Mouse (Mus musculus) hindbrain, embryonic 14.5 days (tissue): ENCODE results near the gene Grm2. TPM values are rescaled to one million over a fixed set of nuclear protein-coding genes. Genes with fewer than 3 reads are reported as not detected.

Source experiments
- ATAC-seq: fragments of 200-750 bp; cut with Nextera tagmentation; 2 replicates; pipeline ENCODE4 v1.8.0; 2017; ENCODE audit warnings: moderate number of reproducible peaks, mild to moderate bottlenecking, moderate TSS enrichment, moderate library complexity; ENCODE audit not compliant: low FRiP score
- DNase-seq: peaks from one replicate; pipeline ENCODE4 v3.0.0-alpha.2; 2015; ENCODE audit warnings: low spot score
- H3K27ac ChIP-seq: fragments of 300-500 bp; sonication (generic); 2 replicates; pipeline ENCODE4 v1.5.1; 2014; ENCODE audit warnings: mild to moderate bottlenecking, moderate library complexity
- H3K27me3 ChIP-seq: fragments of 300-500 bp; sonication (generic); 2 replicates; pipeline ENCODE4 v1.6.1; 2014; ENCODE audit warnings: mild to moderate bottlenecking, low read length, mixed read lengths; ENCODE audit not compliant: control insufficient read depth, insufficient read depth
- H3K36me3 ChIP-seq: fragments of 300-500 bp; sonication (generic); replicated peaks from 2 replicates; pipeline ENCODE4 v1.6.1; 2014; ENCODE audit not compliant: control insufficient read depth, insufficient read depth
- H3K4me1 ChIP-seq: fragments of 300-500 bp; sonication (generic); replicated peaks from 2 replicates; pipeline ENCODE4 v1.6.1; 2014; ENCODE audit warnings: antibody characterized with exemption, low read length, mixed read lengths; ENCODE audit not compliant: control insufficient read depth, insufficient read depth
- H3K4me2 ChIP-seq: fragments of 300-500 bp; sonication (generic); replicated peaks from 2 replicates; pipeline ENCODE4 v1.6.1; 2014; ENCODE audit warnings: mild to moderate bottlenecking, moderate library complexity
- H3K4me3 ChIP-seq: fragments of 300-500 bp; sonication (generic); replicated peaks from 2 replicates; pipeline ENCODE4 v1.5.1; 2014; ENCODE audit warnings: mild to moderate bottlenecking, low read length
- H3K9ac ChIP-seq: fragments of 300-500 bp; sonication (generic); 2 replicates; pipeline ENCODE4 v1.6.1; 2014
- H3K9me3 ChIP-seq: fragments of 300-500 bp; sonication (generic); 2 replicates; pipeline ENCODE4 v1.6.1; 2016; ENCODE audit warnings: low read length; ENCODE audit not compliant: control insufficient read depth
- WGBS: fragments of 180-500 bp; shearing (Covaris S2); extraction: QIAGEN DNeasy Blood & Tissue Kit; methylation state at CpG from one replicate; pipeline ENCODE4 v1.1.7; 2014; 5-methylcytosine and 5-hydroxymethylcytosine counted together
- polyA plus RNA-seq: library from polyadenylated mRNA; unstranded; fragments of >200 nt; fragmentation: Nextera tagmentation; extraction: Ambion mirVana; gene quantifications from 2 replicates; pipeline ENCODE4 v1.2.1, GENCODE M21; 2014

The Grm2 gene
- polyA plus RNA-seq = 8.3 and 9.0 TPM in 2 replicates

DNA sequence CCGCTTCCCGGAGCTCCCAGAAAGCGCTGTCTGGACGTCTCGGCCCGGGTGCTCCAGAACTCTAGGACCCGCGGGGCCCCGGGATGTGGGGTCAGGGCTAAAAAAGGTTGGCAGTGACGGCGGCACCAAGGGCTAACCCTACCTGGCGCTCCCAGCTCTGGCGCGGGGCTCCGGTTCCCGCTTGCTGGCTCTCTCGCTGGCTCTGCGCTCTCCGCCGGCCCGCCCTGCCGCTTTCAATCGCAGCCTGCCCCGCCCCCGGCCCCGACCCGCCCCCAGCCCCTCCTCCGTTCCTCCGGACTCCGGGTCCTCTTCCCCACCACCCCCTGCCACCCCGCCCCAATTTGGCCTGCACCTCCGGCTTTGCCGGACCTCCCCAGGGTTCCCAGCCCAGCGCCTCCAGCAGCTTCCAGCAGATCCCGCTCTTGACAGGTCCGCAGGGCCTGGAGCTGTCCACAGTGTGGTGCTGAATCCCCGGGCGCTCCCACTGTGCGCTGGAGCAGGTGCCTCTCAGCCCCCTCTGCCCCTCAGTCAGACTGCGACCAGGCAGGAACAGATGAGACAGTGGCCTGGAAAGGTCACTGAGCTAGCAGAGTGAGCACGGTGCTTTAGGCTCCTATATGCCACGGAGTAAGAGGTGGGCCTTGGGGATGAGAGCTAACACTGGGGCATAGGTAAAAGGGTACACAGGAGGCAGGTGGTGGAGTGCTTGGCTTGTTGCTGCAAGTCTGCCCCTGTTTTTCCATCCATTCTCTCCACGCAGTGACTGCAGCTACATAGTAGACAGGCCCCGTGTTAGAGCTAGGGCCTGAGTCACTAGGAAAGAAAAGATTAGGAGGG, at the start of gene Grm2:
Grm2 (minus strand) TSS at position 199 of the 837 bp plus-strand sequence.
- Histone ChIP-seq H3K9me3 (no peaks in the 10 kb centered on the region), H3K4me2 (peak within 1 kb of the TSS; percentile 86), H3K4me1 (peaks cover 7% of the 10 kb centered on the region), H3K36me3 (peaks cover 29% of the 10 kb centered on the region), H3K4me3 (peak within 1 kb of the TSS; percentile 58), H3K9ac (peak within 1 kb of the TSS; percentile 72), H3K27ac (no peak within 1 kb of the TSS), H3K27me3 (no peaks in the 10 kb centered on the region)
- WGBS = 2% methylated on average over 41 of the region's 44 CpGs
- DNase-seq (peak; percentile 67), ATAC-seq (peak; percentile 68)

DNA sequence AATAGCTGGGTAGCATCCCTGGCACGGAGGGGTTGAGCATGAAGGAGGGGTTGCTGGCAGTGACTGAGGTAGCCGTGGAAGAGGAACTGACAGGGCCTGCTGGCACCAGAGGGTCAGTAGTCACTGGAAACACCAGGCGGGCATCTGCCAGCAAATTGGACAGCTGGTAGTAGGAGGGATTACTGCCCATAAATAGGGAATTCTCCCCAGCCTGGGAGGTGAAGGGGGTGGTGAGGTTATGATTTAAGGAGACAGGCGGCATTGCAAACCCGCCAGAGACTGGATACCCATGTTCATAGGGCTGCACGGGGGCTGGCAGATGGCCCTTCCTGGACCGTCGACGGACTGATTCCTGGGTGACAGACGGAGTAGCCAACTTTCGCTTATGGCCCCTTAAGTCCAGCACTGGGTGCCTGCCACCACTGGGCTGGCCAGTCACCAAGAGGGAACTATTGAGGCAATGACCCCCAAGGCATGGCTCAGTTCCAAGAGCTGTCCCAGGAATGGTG, 37.1 kb upstream of the Grm2 start:
- no peaks in the 10 kb centered on the region for H3K27me3 ChIP-seq
- no peak for DNase-seq

GRCm38 (mm10) chr9:106688834-106689233, 33.0 kb upstream of the Grm2 start:
- no peak for ATAC-seq
- WGBS = 90% methylated on average over 8 of the region's 8 CpGs
- no peak overlapping the region for H3K9ac ChIP-seq

More for the DNA sequence above, 37.1 kb upstream of the Grm2 start:
- Histone ChIP-seq H3K4me3 (no peak overlapping the region), H3K27ac (no peak overlapping the region), H3K9ac (no peak overlapping the region), H3K4me2 (no peak overlapping the region), H3K4me1 (no peaks in the 10 kb centered on the region), H3K9me3 (no peaks in the 10 kb centered on the region), H3K36me3 (peaks cover 50% of the 10 kb centered on the region)
- WGBS = 80% methylated on average over 11 of the region's 11 CpGs
- no peak for ATAC-seq

GRCm38 (mm10) chr9:106686983-106687650, 31.2 kb upstream of the Grm2 start:
- no peak overlapping the region for H3K27ac ChIP-seq
- H3K36me3 ChIP-seq = no peaks in the 10 kb centered on the region; the same call in 1 of the 2 replicates
- H3K9me3 ChIP-seq = no peaks in the 10 kb centered on the region
- DNase-seq (peak; percentile 82), ATAC-seq (peak; percentile 57; the same call in 1 of the 2 replicates)
- H3K9ac ChIP-seq = no peak overlapping the region
- H3K27me3 ChIP-seq = no peaks in the 10 kb centered on the region
- no peak overlapping the region for H3K4me3 ChIP-seq
- 36% methylated on average over 8 of the region's 8 CpGs for WGBS
- peaks cover 11% of the 10 kb centered on the region; the same call in 1 of the 2 replicates for H3K4me1 ChIP-seq
- peak overlapping the region; percentile 18; the same call in 1 of the 2 replicates for H3K4me2 ChIP-seq

More at GRCm38 (mm10) chr9:106688834-106689233, 33.0 kb upstream of the Grm2 start:
- no peaks in the 10 kb centered on the region for H3K27me3 ChIP-seq
- no peak overlapping the region for H3K4me3 ChIP-seq
- DNase-seq = no peak
- H3K27ac ChIP-seq = no peak overlapping the region
- H3K4me2 ChIP-seq = no peak overlapping the region
- peaks cover 11% of the 10 kb centered on the region; the same call in 1 of the 2 replicates for H3K4me1 ChIP-seq
- peaks cover 16% of the 10 kb centered on the region for H3K36me3 ChIP-seq
- H3K9me3 ChIP-seq = no peaks in the 10 kb centered on the region

DNA sequence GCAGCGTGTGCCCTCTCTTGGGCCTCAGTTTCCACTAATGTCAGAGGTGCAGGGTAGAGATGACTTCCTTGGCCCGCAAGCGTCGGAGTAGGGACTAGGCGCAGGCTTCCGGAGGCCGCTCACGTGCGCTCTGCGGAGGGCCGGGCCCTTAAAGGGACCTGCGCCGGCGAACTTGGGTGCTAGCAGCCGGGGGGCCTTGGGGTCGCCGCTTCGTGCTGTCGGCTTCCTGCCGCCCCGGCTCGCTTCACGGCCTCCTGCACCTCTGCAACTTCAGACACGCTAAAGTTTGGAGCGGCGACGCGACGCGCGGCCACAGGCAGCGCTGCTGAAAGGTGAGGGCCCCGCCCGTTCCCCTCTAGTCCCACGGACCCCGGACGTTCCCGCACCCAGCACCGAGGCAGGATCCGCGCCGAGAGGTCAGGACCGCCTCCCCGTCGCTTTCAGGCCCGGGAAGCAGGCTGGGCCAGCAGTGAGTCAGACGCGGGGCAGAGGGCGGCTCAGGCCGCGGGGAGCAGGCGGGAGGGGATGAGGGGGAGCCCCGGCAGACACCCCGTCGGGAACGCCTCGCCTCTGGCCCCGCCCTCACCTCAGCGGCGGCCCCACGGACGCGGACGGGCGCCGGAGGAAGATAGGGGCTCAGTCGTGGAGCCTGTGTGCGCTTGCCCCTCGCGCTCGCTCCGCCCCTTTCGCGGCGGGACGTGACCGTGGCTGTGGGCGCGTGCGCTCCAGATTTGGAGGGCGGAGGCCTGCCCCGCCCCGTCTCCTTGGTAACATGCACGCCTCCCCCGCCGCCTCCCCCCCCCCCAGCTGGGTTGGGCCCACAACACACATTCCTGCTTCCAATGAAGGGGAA, 29.6 kb upstream of the Grm2 start, which contains the start of gene Tex264:
Tex264 (minus strand) TSS at position 679 of the 853 bp plus-strand sequence.
- Histone ChIP-seq H3K27me3 (no peaks in the 10 kb centered on the region), H3K4me1 (peaks cover 11% of the 10 kb centered on the region; the same call in 1 of the 2 replicates), H3K4me2 (peak within 1 kb of the TSS; percentile 92), H3K9ac (peak within 1 kb of the TSS; percentile 76), H3K4me3 (peak within 1 kb of the TSS; percentile 80), H3K36me3 (peaks cover 12% of the 10 kb centered on the region), H3K9me3 (no peaks in the 10 kb centered on the region), H3K27ac (peak within 1 kb of the TSS; percentile 69)
- ATAC-seq (peak; percentile 88), DNase-seq (peak; percentile 79)
- WGBS = under 1% methylated on average over 84 of the region's 86 CpGs

DNA sequence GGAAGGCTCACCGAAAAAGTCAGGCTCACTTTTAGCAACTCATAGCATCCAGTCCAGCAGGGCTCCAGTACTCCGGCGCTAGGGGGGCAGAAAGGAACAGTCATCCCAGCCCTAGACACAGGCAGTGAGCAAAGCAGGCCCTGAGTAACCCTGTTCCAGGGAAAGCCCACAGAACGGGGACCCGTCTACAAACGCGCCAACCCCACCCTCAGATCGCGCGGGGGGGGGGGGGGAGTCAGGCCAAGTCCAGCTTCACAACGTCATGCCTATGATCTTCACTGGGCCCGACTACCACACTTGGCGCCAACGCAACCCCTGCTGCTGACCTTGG, 29.0 kb upstream of the Grm2 start:
- no peaks in the 10 kb centered on the region for H3K9me3 ChIP-seq
- no peaks in the 10 kb centered on the region for H3K27me3 ChIP-seq
- peaks cover 11% of the 10 kb centered on the region; the same call in 1 of the 2 replicates for H3K4me1 ChIP-seq
- peak overlapping the region; percentile 80 for H3K4me3 ChIP-seq
- ATAC-seq (no peak; the same call in 1 of the 2 replicates), DNase-seq (no peak)
- 3% methylated on average over 13 of the region's 14 CpGs for WGBS
- H3K36me3 ChIP-seq = peaks cover 18% of the 10 kb centered on the region
- H3K4me2 ChIP-seq = peak overlapping the region; percentile 92
- no peak overlapping the region for H3K27ac ChIP-seq
- H3K9ac ChIP-seq = peak overlapping the region; percentile 76

DNA sequence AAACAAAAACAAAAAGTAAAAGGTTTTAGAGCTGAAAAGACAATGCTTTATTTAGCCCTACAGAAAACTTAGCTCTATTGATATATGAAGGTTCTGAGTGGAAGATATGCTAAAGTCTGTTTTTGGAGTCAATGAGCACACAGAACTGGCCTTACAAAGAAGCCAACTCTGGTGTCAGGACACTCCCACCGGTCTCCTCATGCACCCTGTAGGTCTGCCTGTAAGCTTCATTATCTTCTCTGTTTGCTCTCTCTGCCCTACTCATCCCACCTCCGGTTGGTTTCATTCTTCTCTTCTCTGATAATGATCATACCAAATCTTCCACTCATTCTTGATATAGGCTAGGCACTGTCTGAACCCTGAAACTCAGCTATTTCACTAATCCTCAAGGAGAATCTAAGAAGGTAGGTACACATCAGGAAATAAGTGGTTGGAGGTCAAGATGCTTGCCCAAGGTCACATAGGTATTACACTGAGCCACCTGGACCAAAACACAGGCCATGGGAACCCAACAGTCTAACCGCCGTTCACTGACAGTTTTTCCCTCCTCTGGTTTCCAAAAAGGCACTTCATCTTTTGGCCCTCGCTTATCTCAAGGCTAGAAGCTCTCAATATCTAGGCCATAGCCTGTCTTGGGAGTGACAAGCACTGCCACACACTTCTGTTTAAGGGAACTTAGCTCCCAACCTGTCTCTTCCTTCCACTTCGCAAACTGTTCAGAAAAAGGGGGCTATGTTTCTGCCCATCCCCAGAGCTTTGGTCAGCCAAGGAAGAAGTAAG, 28.4 kb upstream of the Grm2 start:
- no peak for ATAC-seq
- H3K27ac ChIP-seq = no peak overlapping the region
- H3K4me3 ChIP-seq = peak overlapping the region; percentile 80
- H3K9ac ChIP-seq = peak overlapping the region; percentile 76
- peaks cover 11% of the 10 kb centered on the region; the same call in 1 of the 2 replicates for H3K4me1 ChIP-seq
- peak overlapping the region; percentile 92 for H3K4me2 ChIP-seq
- no peaks in the 10 kb centered on the region for H3K27me3 ChIP-seq
- H3K36me3 ChIP-seq = peaks cover 23% of the 10 kb centered on the region
- WGBS = 89% methylated on average over 6 of the region's 6 CpGs
- no peaks in the 10 kb centered on the region for H3K9me3 ChIP-seq
- DNase-seq = no peak

DNA sequence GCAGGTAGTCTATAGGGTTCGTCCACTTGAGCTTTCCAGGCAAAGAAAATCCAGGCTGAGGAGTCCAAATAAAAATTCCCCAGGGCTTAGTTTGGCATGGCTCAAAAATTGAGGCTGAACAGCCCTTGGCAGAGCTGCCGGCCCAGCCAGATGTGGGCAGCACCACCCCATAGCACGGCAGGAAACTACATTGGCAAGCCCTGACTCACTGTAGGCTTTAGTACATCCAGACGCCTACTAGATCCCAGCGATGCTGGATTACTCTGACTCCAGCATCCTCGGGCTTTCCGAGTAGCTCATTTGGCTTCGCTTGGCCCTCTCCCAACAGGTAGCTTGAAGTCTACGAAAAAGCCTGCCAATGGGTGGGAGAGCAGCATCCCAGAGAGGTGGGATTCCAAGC, 25.1 kb upstream of the Grm2 start:
- Histone ChIP-seq H3K27me3 (no peaks in the 10 kb centered on the region), H3K4me1 (peaks cover 7% of the 10 kb centered on the region; the same call in 1 of the 2 replicates), H3K9me3 (no peaks in the 10 kb centered on the region), H3K27ac (no peak overlapping the region), H3K9ac (no peak overlapping the region), H3K4me2 (no peak overlapping the region), H3K36me3 (peaks cover 40% of the 10 kb centered on the region), H3K4me3 (no peak overlapping the region)
- 88% methylated on average over 9 of the region's 9 CpGs for WGBS
- DNase-seq (no peak), ATAC-seq (no peak)
